In genomic region chr15:97721008-97721701, GRCm38 (mm10) we compare ENCODE assay signal across 13 mouse cellular contexts. TPM values are rescaled to one million over a fixed set of nuclear protein-coding genes. Genes with fewer than 3 reads are reported as not detected.
DNase-seq lines count a peak whose midpoint lies in the region; ATAC-seq lines count a peak whose summit lies in the region.
"Had no signal": no experiment of that assay in that cellular context is flagged by ENCODE, and none has a peak within 500 bp of the region (broad histone marks: within the 10 kb centered on the region; RNA-seq: fewer than 3 reads in every experiment).

No protein-coding gene starts in this region.

- no peaks in the 10 kb centered on the region for H3K27me3 ChIP-seq in heart, embryonic 15.5 days
- H3K27me3 ChIP-seq in heart, embryonic 11.5 days (ENCODE audit: control insufficient read depth, insufficient read depth, low read length): no peaks in the 10 kb centered on the region
- no peaks in the 10 kb centered on the region for H3K27me3 ChIP-seq in embryonic facial prominence, embryonic 14.5 days (replicated peaks; ENCODE audit: control insufficient read depth, insufficient read depth, low read length)
- peaks cover 76% of the 10 kb centered on the region for H3K27me3 ChIP-seq in megakaryocyte, embryonic 14.5 days (replicated peaks)
- H3K27me3 ChIP-seq in hindbrain, embryonic 12.5 days: no peaks in the 10 kb centered on the region; the same call in 1 of the 2 replicates

- 72% methylated on average over 15 of the region's 15 CpGs for WGBS in heart, embryonic 15.5 days
- WGBS in heart, embryonic 11.5 days (ENCODE audit: insufficient replicate concordance): 78% methylated on average over 15 of the region's 15 CpGs
- WGBS in embryonic facial prominence, embryonic 14.5 days: 59% methylated on average over 15 of the region's 15 CpGs
- WGBS in hindbrain, embryonic 12.5 days: 78% methylated on average over 15 of the region's 15 CpGs

- H3K27ac ChIP-seq in heart, embryonic 15.5 days: peak overlapping the region; percentile 76; the same call in 1 of the 2 replicates
- no peak overlapping the region for H3K27ac ChIP-seq in heart, embryonic 11.5 days (ENCODE audit: low read depth, low read length)
- H3K27ac ChIP-seq in embryonic facial prominence, embryonic 14.5 days (replicated peaks; ENCODE audit: low read depth, low read length): peak overlapping the region; percentile 0; the same call in 1 of the 2 replicates
- no peak overlapping the region for H3K27ac ChIP-seq in hindbrain, embryonic 12.5 days
- H3K27ac ChIP-seq: forebrain, embryonic 10.5 days had no signal

- H3K9ac ChIP-seq in heart, embryonic 15.5 days: no peak overlapping the region
- no peak overlapping the region for H3K9ac ChIP-seq in heart, embryonic 11.5 days (ENCODE audit: low read depth, low read length)
- H3K9ac ChIP-seq in embryonic facial prominence, embryonic 14.5 days (ENCODE audit: low read depth, low read length): no peak overlapping the region
- H3K9ac ChIP-seq in hindbrain, embryonic 12.5 days: no peak overlapping the region

- H3K36me3 ChIP-seq in heart, embryonic 15.5 days: no peaks in the 10 kb centered on the region
- no peaks in the 10 kb centered on the region for H3K36me3 ChIP-seq in heart, embryonic 11.5 days (ENCODE audit: control insufficient read depth, insufficient read depth, low read length)
- H3K36me3 ChIP-seq in embryonic facial prominence, embryonic 14.5 days (ENCODE audit: control insufficient read depth, insufficient read depth, low read length): no peaks in the 10 kb centered on the region
- H3K36me3 ChIP-seq in megakaryocyte, embryonic 14.5 days (replicated peaks; ENCODE audit: low read length): no peaks in the 10 kb centered on the region
- H3K36me3 ChIP-seq in hindbrain, embryonic 12.5 days: no peaks in the 10 kb centered on the region
- H3K36me3 ChIP-seq: forebrain, embryonic 10.5 days had no signal

- H3K4me1 ChIP-seq in heart, embryonic 15.5 days (replicated peaks): peaks cover 21% of the 10 kb centered on the region
- H3K4me1 ChIP-seq in heart, embryonic 11.5 days (ENCODE audit: control insufficient read depth, insufficient read depth, low read length): peaks cover 8% of the 10 kb centered on the region; the same call in 1 of the 2 replicates
- H3K4me1 ChIP-seq in embryonic facial prominence, embryonic 14.5 days (ENCODE audit: control insufficient read depth, insufficient read depth, low read length): peaks cover 10% of the 10 kb centered on the region; the same call in 1 of the 2 replicates
- peaks cover 12% of the 10 kb centered on the region for H3K4me1 ChIP-seq in megakaryocyte, embryonic 14.5 days
- H3K4me1 ChIP-seq in hindbrain, embryonic 12.5 days: 0 out of 2 replicates have a peak, but pooled peaks cover 3% of the 10 kb centered on the region

- H3K4me2 ChIP-seq in heart, embryonic 15.5 days: no peak overlapping the region
- no peak overlapping the region for H3K4me2 ChIP-seq in heart, embryonic 11.5 days
- no peak overlapping the region for H3K4me2 ChIP-seq in embryonic facial prominence, embryonic 14.5 days (ENCODE audit: low read depth, low read length)
- H3K4me2 ChIP-seq in hindbrain, embryonic 12.5 days (replicated peaks): no peak overlapping the region

- no peak for ATAC-seq in heart, embryonic 15.5 days (replicated peaks; ENCODE audit: insufficient number of reproducible peaks, insufficient read depth, low FRiP score, low read depth)
- no peak for ATAC-seq in heart, embryonic 11.5 days (replicated peaks; ENCODE audit: insufficient number of reproducible peaks, low FRiP score, low TSS enrichment)
- no peak for ATAC-seq in embryonic facial prominence, embryonic 14.5 days (ENCODE audit: low read depth)
- no peak for ATAC-seq in erythroblast, adult 5-6 weeks (replicated peaks; ENCODE audit: low FRiP score, poor library complexity, severe bottlenecking)
- ATAC-seq in hindbrain, embryonic 12.5 days (ENCODE audit: low FRiP score): no peak
- ATAC-seq: midbrain, embryonic 16.5 days had no signal

- no peak overlapping the region for H3K4me3 ChIP-seq in heart, embryonic 15.5 days
- H3K4me3 ChIP-seq in heart, embryonic 11.5 days (ENCODE audit: low read depth, low read length): no peak overlapping the region
- no peak overlapping the region for H3K4me3 ChIP-seq in embryonic facial prominence, embryonic 14.5 days (ENCODE audit: low read depth, low read length)
- peak overlapping the region; percentile 42 for H3K4me3 ChIP-seq in megakaryocyte, embryonic 14.5 days (replicated peaks)
- H3K4me3 ChIP-seq in hindbrain, embryonic 12.5 days: no peak overlapping the region
- H3K4me3 ChIP-seq: forebrain, embryonic 10.5 days had no signal

- H3K9me3 ChIP-seq in heart, embryonic 15.5 days (replicated peaks): no peaks in the 10 kb centered on the region
- no peaks in the 10 kb centered on the region for H3K9me3 ChIP-seq in heart, embryonic 11.5 days (replicated peaks; ENCODE audit: control insufficient read depth, low read length)
- H3K9me3 ChIP-seq in embryonic facial prominence, embryonic 14.5 days (ENCODE audit: control insufficient read depth, low read length): no peaks in the 10 kb centered on the region
- H3K9me3 ChIP-seq in megakaryocyte, embryonic 14.5 days: peaks cover 13% of the 10 kb centered on the region
- H3K9me3 ChIP-seq in hindbrain, embryonic 12.5 days (replicated peaks): no peaks in the 10 kb centered on the region
- H3K9me3 ChIP-seq: forebrain, embryonic 10.5 days had no signal

- peak; percentile 93 for DNase-seq in A20 (ENCODE audit: low read depth, low spot score)
- DNase-seq in embryonic facial prominence, embryonic 14.5 days (ENCODE audit: low spot score): no peak
- DNase-seq in urinary bladder, postnatal 14 days (ENCODE audit: low spot score): no peak
- DNase-seq: cerebellum, adult 9-10 months; heart, postnatal 4 days; lung, adult 18-20 months had no signal

RNA-seq across cellular contexts. Expression of gene Endou, which starts 10.0 kb away (rescaled TPM):
- 0.86 and 3.5 TPM in 2 replicates for polyA plus RNA-seq in heart, embryonic 15.5 days (2015; fragmentation: Nextera tagmentation; extraction: Ambion mirVana)
- polyA plus RNA-seq in heart, embryonic 11.5 days (2014; fragmentation: Nextera tagmentation; extraction: Ambion mirVana): 0.20 TPM in 1 of 2 replicates, not detected in the other
- 4.1 and 6.2 TPM in 2 replicates for polyA plus RNA-seq in embryonic facial prominence, embryonic 14.5 days (2014; fragmentation: Nextera tagmentation; extraction: Ambion mirVana)
- 0.09 TPM in 1 of 2 replicates, not detected in the other for polyA plus RNA-seq in megakaryocyte, embryonic 14.5 days (2012; ENCODE audit: insufficient read depth, low replicate concordance)
- not detected in 2 replicates for total RNA-seq in erythroblast, adult 5-6 weeks (2015; ENCODE audit: low replicate concordance)
- total RNA-seq in erythroblast, adult 5-6 weeks (2017; ENCODE audit: low replicate concordance): not detected in 2 replicates
- 0.25 TPM in 2 replicates for polyA plus RNA-seq in hindbrain, embryonic 12.5 days (2016; fragmentation: Nextera tagmentation; extraction: Ambion mirVana)

RNA-seq across cellular contexts. Expression of gene Rpap3, which starts 15.5 kb away (rescaled TPM):
- 16.8 and 18.7 TPM in 2 replicates for polyA plus RNA-seq in heart, embryonic 15.5 days (2015; fragmentation: Nextera tagmentation; extraction: Ambion mirVana)
- 30.4 and 30.5 TPM in 2 replicates for polyA plus RNA-seq in heart, embryonic 11.5 days (2014; fragmentation: Nextera tagmentation; extraction: Ambion mirVana)
- polyA plus RNA-seq in embryonic facial prominence, embryonic 14.5 days (2014; fragmentation: Nextera tagmentation; extraction: Ambion mirVana): 25.4 and 29.6 TPM in 2 replicates
- 8.6 TPM in 1 of 2 replicates, not detected in the other for polyA plus RNA-seq in megakaryocyte, embryonic 14.5 days (2012; ENCODE audit: insufficient read depth, low replicate concordance)
- 0.84 and 2.9 TPM in 2 replicates for total RNA-seq in erythroblast, adult 5-6 weeks (2015; ENCODE audit: low replicate concordance)
- 3.8 and 5.4 TPM in 2 replicates for total RNA-seq in erythroblast, adult 5-6 weeks (2017; ENCODE audit: low replicate concordance)
- 36.8 and 40.9 TPM in 2 replicates for polyA plus RNA-seq in hindbrain, embryonic 12.5 days (2016; fragmentation: Nextera tagmentation; extraction: Ambion mirVana)

RNA-seq across cellular contexts. Expression of gene Rapgef3, which starts 46.6 kb away (rescaled TPM):
- 20.0 and 24.0 TPM in 2 replicates for polyA plus RNA-seq in heart, embryonic 15.5 days (2015; fragmentation: Nextera tagmentation; extraction: Ambion mirVana)
- 8.3 and 8.5 TPM in 2 replicates for polyA plus RNA-seq in heart, embryonic 11.5 days (2014; fragmentation: Nextera tagmentation; extraction: Ambion mirVana)
- polyA plus RNA-seq in embryonic facial prominence, embryonic 14.5 days (2014; fragmentation: Nextera tagmentation; extraction: Ambion mirVana): 8.0 and 8.3 TPM in 2 replicates
- 2.3 and 4.5 TPM in 2 replicates for polyA plus RNA-seq in megakaryocyte, embryonic 14.5 days (2012; ENCODE audit: insufficient read depth, low replicate concordance)
- not detected in 2 replicates for total RNA-seq in erythroblast, adult 5-6 weeks (2015; ENCODE audit: low replicate concordance)
- 2.3 and 2.6 TPM in 2 replicates for total RNA-seq in erythroblast, adult 5-6 weeks (2017; ENCODE audit: low replicate concordance)
- 9.1 and 10.7 TPM in 2 replicates for polyA plus RNA-seq in hindbrain, embryonic 12.5 days (2016; fragmentation: Nextera tagmentation; extraction: Ambion mirVana)

RNA-seq across cellular contexts. Expression of gene Slc48a1, which starts 57.2 kb away (rescaled TPM):
- polyA plus RNA-seq in heart, embryonic 15.5 days (2015; fragmentation: Nextera tagmentation; extraction: Ambion mirVana): 64.3 and 76.8 TPM in 2 replicates
- polyA plus RNA-seq in heart, embryonic 11.5 days (2014; fragmentation: Nextera tagmentation; extraction: Ambion mirVana): 45.1 and 51.1 TPM in 2 replicates
- 37.5 and 41.9 TPM in 2 replicates for polyA plus RNA-seq in embryonic facial prominence, embryonic 14.5 days (2014; fragmentation: Nextera tagmentation; extraction: Ambion mirVana)
- polyA plus RNA-seq in megakaryocyte, embryonic 14.5 days (2012; ENCODE audit: insufficient read depth, low replicate concordance): 58.7 and 61.4 TPM in 2 replicates
- 187 and 225 TPM in 2 replicates for total RNA-seq in erythroblast, adult 5-6 weeks (2015; ENCODE audit: low replicate concordance)
- total RNA-seq in erythroblast, adult 5-6 weeks (2017; ENCODE audit: low replicate concordance): 172 and 185 TPM in 2 replicates
- polyA plus RNA-seq in hindbrain, embryonic 12.5 days (2016; fragmentation: Nextera tagmentation; extraction: Ambion mirVana): 41.6 and 43.3 TPM in 2 replicates

Comparison
In these comparisons a context has a peak if more than half of its experiments do, and no peak if none do; other contexts are left out.
1. H3K27ac ChIP-seq: peak in heart, embryonic 15.5 days (single experiment) and embryonic facial prominence, embryonic 14.5 days (single experiment); none in heart, embryonic 11.5 days (single experiment) and hindbrain, embryonic 12.5 days (single experiment).